Mouse (Mus musculus): ENCODE data around the gene Tor2a. TPM values are rescaled to one million over a fixed set of nuclear protein-coding genes. Genes with fewer than 3 reads are reported as not detected.
A peak's percentile ranks its signal among the peaks of the same experiment; 100 is the strongest.

The Tor2a gene
- total RNA-seq, 2 experiments from 2014 or later: 10.7 to 12.1 TPM

- no peak for DNase-seq
- intact Hi-C loops (cut with DNase I): no loop called here
Observed at GRCm38 (mm10) chr2:32724832-32725790, 31.9 kb upstream of the Tor2a start.

DNA sequence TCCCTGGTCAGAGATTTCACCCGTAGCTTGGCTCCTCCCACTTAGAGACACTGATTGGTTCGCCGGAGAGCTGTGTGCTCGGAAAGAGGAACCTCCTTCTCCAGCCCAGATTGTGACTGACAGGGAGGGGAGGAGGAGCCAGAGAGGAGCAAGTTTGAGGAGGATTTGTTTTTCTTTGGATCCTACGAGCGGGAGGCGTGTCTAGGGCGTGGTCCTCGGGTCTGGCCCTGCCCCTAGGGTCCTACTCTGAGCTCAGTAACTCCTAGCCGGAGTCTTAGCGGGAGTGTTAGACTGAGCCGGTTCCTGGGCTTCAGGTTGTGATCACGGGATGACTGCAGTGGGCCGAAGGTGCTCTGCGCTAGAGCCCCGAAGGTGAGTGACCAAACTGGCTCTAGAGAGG lies 29.6 kb upstream of the Tor2a start:
- intact Hi-C loops (cut with DNase I): no loop called here
- peak; percentile 91 to 94 for DNase-seq

GRCm38 (mm10) chr2:32728463-32728862 lies 28.6 kb upstream of the Tor2a start:
- DNase-seq: peak; percentile 63 to 67
- intact Hi-C loops (cut with DNase I): loop anchor here (2.0 kb wide), 1 partner anchor 16 kb away; the partner anchor contains the start of gene Cdk9

GRCm38 (mm10) chr2:32729547-32729946 lies 27.5 kb upstream of the Tor2a start:
- intact Hi-C loops (cut with DNase I): loop anchor here (2.0 kb wide), 1 partner anchor 17 kb away; the partner anchor contains the start of gene Cdk9
- DNase-seq: no peak

- peak in 1 of 2 experiments; percentile 58 for DNase-seq
- intact Hi-C loops (cut with DNase I): no loop called here
Observed at GRCm38 (mm10) chr2:32730854-32731253, 26.2 kb upstream of the Tor2a start.

GRCm38 (mm10) chr2:32731911-32732310 lies 25.1 kb upstream of the Tor2a start:
- intact Hi-C loops (cut with DNase I): no loop called here
- DNase-seq: peak in 1 of 2 experiments; percentile 52

- intact Hi-C loops (cut with DNase I): no loop called here
- no peak for DNase-seq
Observed at GRCm38 (mm10) chr2:32732695-32733094, 24.3 kb upstream of the Tor2a start.

DNA sequence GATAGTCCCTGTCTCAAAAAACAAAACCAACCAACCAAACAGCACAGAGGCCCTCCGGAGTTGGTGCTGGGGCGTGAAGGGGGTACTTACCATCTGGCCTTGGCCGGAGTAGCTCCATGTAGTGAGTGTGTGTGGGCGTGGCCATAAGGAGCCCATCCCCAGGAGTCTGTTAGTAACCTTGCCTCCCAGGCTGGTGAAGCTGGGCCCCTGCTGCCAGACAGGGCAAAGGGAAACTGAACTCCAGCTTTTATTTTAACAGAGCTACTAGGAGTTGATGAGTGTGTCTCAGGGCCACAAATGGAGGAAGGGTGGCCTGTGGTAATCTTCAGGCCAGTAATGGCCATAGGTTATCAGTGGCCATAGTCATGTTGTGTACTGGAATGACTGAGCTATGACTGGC lies 22.6 kb upstream of the Tor2a start:
- intact Hi-C loops (cut with DNase I): no loop called here
- DNase-seq: no peak

GRCm38 (mm10) chr2:32734933-32735332 lies 22.1 kb upstream of the Tor2a start:
- intact Hi-C loops (cut with DNase I): no loop called here

DNA sequence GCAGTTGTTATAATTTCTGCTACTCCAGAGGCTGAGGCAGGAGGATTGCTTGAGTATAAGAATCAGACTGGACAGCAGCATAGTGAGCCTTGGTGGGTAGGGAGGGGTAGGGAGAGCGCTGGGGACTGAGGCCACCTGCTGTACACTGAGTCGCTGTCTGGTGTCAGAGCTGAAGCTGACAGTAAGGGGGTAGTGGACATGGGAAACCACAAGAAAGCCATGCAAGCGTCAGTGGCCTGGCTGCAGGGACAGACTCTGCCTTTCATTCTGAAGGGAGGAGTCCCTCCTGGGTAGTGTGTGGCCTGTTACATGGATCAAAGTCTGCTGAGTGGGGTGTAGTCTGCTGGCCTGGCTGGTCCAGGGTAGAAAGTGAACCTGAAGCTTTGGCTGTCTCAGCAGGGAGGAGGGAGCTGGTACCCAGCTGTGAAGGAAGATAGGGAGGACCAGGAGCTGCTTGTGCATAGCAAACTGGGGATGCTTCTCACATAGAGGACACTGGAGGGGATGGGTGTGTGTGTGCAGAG lies 20.7 kb upstream of the Tor2a start:
- intact Hi-C loops (cut with DNase I): no loop called here
- no peak for DNase-seq

More at GRCm38 (mm10) chr2:32734933-32735332, 22.1 kb upstream of the Tor2a start:
- peak; percentile 73 to 78 for DNase-seq

GRCm38 (mm10) chr2:32737008-32737407 lies 20.0 kb upstream of the Tor2a start:
- DNase-seq: no peak
- intact Hi-C loops (cut with DNase I): no loop called here

DNA sequence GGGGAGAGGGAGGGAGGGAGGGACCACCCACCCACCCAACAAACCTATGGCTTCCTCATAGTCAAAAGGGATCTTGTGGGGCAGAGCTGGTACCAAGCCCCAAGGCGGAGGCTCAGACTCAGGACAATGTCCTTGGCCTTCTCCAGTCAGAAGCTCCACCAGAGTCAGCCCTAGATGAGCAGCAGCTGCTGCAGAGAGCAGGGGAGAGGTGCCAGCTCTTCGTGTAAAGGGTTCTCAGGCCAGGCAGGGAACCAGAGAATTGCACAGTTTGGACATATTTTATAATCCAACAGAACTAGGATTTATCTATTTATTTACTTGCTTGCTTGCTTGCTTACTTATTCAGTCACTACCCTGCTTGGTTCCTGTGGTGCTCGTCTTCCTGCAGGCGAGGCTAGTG lies 17.7 kb upstream of the Tor2a start:
- intact Hi-C loops (cut with DNase I): no loop called here
- DNase-seq: no peak

GRCm38 (mm10) chr2:32740916-32741272 lies 16.1 kb upstream of the Tor2a start, which contains the start of gene 6330409D20Rik:
Gene 6330409D20Rik, minus strand, starts transcription at chr2:32741016.
- intact Hi-C loops (cut with DNase I): no loop called here
- DNase-seq: no peak

GRCm38 (mm10) chr2:32741273-32742172 lies 15.5 kb upstream of the Tor2a start:
- DNase-seq: peak; percentile 57 to 60
- intact Hi-C loops (cut with DNase I): no loop called here

DNA sequence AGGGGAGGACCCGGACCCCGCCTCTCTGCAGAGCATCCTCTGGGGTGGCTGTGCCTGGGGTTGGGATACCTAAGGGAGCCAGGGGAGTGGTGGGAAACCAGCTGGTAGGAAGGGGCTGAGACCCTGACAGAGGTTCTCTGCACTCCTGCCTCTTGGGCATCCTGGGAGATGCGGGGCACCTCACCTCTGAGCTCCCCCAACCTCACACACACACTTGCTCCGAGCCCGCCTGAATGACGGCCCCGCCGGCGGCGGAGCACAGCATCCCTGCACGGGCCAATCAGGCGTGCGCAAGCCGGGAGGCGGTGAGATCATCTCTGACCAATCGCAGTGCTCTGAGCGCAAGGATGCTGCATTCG lies 14.9 kb upstream of the Tor2a start:
- intact Hi-C loops (cut with DNase I): no loop called here
- DNase-seq: no peak

- no peak for DNase-seq
- intact Hi-C loops (cut with DNase I): no loop called here
Observed at GRCm38 (mm10) chr2:32744272-32744982, 12.6 kb upstream of the Tor2a start.

DNA sequence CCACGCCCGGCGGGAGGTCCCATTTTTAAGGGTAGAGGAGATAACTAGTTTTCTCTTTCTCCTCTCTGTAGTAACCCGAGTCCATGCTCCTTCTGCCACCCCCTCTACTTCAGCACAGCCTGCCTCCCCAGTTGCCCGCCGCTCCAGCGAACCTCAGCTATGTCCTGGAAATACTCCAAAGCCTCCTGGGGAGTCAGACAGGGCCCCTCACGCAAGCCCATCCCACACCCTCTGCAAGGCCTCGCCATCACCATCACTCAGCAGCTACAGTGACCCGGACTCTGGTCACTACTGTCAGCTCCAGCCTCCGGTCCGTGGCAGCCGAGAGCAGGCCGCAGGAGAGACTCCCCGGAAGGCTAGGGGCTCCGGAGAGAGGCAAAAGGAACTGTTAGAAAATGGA lies 8.0 kb upstream of the Tor2a start:
- intact Hi-C loops (cut with DNase I): loop anchor here (5.0 kb wide), 1 partner anchor 117 kb away; no protein-coding TSS in a partner anchor
- DNase-seq: no peak

GRCm38 (mm10) chr2:32750199-32750598 lies 6.8 kb upstream of the Tor2a start:
- intact Hi-C loops (cut with DNase I): no loop called here
- no peak for DNase-seq

DNA sequence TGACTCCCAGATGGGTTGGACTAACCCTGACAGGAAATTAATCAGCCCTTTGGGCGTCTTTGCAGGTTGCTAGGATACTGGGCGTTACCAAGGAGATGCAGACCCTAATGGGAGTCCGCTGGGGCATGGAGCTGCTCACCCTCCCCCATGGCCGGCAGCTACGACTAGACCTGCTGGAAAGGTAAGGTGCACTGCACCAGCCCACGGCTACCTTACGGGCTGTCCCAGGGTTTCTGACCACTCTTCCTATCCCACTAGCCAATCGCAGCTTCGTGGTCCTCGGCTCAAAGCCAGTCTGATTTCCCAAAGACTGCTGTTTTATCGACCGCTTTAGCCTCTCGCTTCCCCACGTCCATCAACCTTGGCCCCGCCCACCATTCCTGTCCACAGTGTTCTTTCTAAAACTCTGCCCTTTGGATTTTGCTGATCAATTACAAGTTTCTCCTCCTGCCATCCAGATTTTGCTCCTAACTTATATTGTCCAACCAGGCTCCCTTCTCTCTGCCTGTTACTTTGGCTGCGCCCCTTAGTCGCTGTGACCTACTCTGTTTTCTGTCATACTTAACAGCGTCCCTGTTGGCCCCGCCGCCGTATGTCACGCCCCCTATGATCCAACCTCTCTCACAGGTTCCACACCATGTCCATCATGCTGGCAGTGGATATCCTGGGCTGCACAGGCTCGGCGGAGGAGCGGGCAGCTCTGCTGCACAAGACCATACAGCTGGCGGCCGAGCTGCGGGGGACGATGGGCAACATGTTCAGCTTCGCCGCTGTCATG lies 6.0 kb upstream of the Tor2a start:
- intact Hi-C loops (cut with DNase I): no loop called here
- peak in 1 of 2 experiments; percentile 57 for DNase-seq
